Mouse (Mus musculus) cerebellum, postnatal 14 days (tissue): Measurements from ENCODE around the gene Atf5.
A peak's percentile ranks its signal among the peaks of the same experiment; 100 is the strongest.

Experiments
- DNase-seq, 2 experiments: peaks; one replicate each; pipeline ENCODE4 v3.0.0; 2021; ENCODE audit warnings: mixed read lengths in 2 of 2

The Atf5 gene

DNA sequence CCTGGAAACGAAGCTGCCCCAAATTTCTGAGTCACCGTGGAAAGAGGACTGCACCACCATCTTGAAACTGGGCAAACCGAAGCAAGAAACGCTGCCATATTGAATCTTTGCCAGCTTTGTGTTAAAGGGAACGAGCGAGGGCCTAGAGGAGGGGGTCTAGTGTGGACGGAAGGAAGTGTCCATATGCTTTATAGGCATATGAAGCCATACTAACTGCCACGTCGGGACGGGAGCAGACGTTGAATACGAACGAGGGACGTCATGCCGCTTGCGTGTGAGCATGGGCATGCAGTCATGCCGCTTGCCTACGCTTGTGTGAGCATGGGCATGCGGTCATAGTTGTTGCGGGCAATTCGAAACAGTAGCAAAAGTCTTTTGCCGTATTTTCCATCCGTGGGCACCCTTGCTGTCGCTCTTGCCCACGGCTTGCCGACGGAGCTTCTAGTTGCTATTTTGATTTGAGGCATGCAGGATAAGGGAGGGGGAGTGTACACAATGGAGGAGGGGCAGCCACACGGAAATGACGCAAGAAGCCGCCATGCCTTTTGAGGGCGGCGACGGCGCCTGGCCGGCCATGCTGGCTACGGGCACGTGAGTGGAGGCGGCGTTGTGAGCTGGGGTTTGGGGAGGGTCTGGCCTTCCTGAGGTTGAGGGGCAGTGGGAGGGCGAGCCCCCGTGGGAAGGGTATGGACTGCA is 33.1 kb upstream of the Atf5 start:
- DNase-seq, result peak; percentile 91 to 93

DNA sequence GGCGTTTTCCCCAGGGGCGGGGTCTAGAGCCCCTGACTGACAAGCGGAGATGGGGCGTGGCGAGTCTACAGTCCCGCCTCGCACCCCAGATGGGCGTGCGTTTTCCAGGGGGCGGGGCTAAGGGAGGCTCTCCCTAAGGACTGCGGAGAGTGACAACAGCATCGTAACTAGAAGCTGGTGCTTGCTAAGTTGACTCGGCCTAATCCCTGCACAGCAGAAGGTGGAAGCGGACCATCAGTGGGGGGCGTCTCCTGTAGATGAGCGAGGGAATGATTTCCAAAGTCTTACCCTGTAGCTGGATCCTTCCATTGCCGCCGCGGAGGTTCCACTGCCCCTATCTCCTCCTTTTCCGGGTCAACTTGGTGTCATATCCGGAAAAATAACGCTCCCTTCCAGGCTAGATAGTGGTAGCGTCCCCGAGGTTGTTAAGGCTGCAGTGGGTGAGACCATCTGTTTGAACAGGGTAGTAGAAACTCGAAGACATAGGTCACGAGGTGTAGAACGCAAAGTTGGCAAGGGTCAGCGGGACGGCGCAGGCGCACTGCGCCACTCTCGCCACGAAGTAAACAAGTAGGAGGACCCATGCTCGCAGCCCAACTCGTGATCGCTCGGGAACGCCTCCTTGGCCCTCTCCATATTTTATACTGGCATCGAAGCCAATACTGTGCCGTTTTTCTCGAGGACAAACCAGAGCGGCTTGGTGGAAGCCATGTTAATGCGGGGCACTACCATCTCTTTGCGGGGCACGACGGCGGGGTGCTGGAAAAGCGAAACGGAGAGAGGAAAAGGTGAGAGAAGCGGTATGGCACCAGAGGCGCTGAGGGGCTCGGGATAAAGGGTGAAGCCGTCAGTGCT is 32.3 kb upstream of the Atf5 start, which contains the start of the genes Akt1s1 and Tbc1d17:
Gene Akt1s1 (plus strand): TSS at position 431 of the 855 bp plus-strand sequence.
Gene Tbc1d17 (minus strand): TSS at position 519 of the 855 bp plus-strand sequence.
- peak; percentile 99 to 100 for DNase-seq

DNA sequence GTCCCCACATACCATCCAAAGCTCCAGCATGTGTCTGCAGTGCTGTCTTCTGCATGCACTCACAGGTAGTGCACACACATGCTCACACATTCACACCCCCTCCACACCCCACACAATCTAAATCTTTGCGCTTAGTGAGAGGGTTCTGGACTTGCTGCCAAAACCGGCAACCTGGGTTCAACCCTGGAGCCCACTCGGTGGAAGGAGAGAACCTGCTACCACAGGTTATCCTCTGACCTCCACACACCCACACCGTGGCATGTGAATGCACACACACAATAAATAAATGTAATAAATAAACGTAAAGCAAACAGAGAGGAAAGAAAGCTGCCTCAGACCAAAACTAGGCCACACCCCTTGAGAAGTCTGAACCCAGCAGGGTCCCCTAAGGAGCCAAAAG is 31.3 kb upstream of the Atf5 start:
- peak in 1 of 2 experiments; percentile 40 for DNase-seq

DNA sequence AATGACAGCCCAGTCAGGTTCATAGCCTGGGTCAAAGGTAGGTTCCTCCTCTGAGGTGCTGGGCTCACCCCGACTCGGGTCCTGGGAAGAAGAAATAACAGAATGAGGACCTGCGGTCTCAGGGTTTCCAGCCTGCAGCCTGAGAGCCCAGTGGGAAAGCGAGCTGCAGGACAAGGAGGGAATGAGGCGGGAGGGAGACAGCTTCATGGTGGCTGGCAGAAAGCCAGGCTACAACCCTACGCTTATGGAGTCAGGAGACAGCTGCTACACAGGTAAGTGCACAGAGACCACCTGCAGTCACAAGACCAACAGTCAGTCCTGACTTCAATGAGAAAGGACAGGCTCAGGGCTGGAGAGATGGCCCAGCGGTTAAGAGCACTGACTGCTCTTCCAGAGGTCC is 30.3 kb upstream of the Atf5 start:
- DNase-seq, result peak in 1 of 2 experiments; percentile 44

DNA sequence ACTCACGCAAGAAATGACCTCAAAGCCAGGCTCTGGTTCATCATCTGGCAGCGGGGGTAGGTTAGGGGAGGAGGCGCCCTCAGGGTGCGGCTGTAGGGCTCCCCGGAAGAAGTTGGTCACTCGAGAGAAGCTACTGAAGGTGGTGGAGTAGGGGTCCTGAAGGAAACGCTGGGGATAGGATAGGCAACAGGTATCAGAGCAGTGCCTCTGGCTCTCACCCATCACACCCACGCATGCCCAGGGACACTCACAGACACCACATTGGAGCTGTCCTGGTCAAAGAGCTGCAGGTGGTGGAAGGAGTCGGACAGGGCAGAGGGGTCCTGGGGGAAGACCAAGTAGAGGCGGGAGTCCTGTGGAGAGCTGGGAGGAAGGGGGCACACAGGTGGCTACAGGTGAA is 28.5 kb upstream of the Atf5 start:
- peak in 1 of 2 experiments; percentile 3 for DNase-seq

DNA sequence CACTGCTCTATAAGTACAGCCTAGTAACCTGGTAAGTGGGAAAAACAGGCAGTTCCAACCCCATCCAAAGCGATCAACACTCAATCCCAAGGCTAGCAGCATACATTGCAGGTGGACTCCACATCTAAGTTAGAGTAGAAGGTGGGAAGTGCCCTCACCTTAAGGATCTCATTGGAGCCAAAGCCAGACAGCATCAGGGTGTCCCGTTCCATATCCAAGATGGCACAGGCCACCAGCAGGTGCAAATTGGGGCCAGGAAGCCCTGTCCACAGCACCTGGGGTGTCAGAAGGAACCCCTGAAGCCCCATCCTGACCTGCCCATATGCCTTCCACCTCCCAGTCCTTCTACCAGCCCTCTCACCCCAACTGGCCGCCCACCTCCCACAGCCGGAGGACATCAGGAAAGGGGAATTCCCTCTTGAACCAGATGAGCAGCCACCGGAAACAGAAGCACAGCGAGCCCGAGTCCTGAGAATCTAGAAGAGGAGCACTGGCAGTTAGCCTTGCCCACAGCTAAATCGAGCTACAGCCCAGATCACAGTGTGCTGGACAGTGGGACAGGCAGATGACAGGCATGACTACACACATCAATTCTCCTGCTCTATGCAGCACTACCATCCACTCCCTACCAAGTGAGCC is 25.5 kb upstream of the Atf5 start:
- DNase-seq, result no peak

DNA sequence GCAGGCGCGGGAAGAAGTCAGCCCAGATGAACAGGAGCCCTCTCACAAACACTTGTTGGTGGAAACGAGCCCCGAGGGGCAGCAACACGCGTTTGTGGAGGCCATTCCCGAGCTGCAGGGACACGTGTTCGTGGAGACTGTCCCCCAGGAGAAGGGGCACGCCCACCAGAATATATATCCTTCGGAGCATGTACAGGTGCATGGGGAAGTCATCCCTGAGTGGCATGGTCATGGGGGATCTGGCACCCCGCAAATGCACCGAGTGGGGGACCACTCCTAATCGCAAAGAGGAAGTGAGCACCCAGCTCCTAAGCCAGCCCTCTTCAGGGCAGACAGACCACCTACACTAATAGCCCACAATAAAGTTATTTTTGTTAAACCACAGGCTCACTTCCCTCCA is 24.0 kb upstream of the Atf5 start:
- no peak for DNase-seq

DNA sequence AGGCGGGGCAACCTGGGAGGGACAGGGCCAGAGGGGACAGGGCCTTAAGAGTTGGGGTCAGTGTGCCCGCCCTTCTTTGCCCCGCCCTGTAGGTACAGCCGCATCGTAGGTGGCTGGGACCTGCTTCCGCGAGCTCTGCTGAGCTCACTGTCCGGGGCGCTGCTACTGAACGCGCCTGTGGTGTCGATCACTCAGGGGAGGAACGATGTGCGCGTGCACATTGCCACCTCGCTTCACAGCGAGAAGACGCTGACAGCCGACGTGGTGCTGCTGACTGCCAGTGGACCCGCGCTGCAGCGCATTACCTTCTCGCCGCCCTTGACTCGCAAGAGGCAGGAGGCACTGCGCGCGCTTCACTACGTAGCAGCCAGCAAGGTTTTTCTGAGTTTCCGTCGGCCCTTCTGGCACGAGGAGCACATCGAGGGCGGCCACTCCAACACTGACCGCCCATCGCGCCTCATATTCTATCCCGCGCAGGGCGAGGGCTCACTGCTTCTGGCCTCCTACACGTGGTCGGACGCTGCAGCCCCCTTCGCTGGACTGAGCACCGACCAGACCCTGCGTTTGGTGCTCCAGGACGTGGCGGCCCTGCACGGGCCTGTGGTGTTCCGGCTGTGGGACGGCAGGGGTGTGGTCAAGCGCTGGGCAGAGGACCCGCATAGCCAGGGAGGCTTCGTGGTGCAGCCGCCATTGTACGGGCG is 23.2 kb upstream of the Atf5 start:
- peak in 1 of 2 experiments; percentile 52 for DNase-seq

DNA sequence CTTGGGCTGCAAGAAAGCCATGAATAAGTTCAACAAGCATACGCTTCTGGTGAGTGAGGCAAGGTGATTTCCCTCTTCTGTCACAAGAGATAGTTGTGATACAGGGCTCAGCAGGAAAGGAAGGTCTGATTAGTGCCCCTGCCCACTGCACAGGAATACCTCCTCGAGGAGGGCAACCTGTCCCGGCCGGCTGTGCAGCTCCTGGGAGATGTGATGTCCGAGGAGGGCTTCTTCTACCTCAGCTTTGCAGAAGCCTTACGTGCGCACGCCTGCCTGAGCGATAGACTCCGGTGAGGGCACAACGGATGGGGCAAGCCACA is 22.7 kb upstream of the Atf5 start:
- no peak for DNase-seq

DNA sequence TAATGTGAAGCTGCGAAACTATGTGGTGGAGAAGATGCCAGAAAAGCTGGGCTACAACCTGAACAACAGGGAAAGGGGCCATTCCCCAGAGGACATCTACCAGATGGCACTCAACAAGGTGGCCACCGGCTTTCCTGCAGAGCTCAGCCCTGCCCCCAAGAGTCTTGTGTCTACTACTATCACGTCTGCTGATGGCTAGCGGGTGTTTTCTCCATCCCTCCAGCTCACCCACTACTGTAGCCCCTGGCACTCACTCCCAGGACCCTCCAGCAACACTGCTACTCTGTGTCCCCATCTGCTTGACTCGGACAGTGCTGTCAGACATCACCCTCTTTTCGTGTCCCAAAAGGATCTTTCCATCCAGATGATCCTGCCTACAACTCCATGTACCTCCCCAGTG is 21.6 kb upstream of the Atf5 start:
- DNase-seq, result no peak

DNA sequence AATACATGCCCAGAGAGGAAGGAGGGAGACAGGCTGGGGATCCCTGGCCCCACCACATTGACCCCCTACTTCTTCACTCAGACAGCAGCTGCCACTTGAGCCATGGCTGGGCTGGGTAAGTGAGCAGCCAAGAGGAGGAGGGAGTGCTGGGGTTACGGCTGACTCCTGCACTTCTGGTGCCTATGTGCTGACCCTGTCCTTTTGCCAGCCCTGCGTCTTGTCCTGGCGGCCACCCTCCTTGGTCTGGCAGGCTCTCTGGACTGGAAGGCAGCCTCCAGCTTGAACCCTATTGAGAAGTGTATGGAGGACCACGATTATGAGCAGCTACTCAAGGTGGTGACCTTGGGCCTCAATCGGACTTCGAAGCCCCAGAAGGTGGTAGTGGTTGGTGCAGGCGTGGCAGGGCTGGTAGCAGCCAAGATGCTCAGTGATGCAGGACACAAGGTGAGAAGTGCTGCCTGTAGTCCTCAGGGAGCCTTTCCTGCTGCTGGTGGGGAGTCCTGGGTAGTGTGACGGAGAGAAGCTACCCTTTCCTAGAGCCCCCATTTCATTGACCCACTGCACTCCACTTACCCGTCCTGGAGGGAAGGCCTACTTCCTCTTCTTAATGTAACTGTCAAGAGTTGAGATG is 20.1 kb upstream of the Atf5 start:
- DNase-seq, result no peak

DNA sequence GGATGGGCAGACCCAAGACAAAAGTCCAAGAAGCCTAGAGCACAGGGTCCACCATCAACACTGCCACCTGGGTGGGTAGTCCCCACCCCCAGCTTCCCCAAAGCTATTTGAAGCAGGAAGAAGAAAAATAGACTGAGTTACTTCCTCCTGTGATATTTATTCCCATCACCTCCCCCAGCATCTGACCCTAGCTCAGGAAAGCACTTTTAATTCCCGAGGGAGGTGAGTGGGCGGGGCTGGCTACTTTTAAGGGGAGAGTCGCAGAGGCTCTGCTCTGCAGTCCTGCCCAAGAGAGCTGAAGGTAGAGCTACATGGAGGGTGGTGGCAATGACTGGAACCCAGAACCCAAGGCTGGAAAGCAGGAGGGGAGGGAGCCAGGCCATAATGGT is 19.6 kb upstream of the Atf5 start:
- no peak for DNase-seq

DNA sequence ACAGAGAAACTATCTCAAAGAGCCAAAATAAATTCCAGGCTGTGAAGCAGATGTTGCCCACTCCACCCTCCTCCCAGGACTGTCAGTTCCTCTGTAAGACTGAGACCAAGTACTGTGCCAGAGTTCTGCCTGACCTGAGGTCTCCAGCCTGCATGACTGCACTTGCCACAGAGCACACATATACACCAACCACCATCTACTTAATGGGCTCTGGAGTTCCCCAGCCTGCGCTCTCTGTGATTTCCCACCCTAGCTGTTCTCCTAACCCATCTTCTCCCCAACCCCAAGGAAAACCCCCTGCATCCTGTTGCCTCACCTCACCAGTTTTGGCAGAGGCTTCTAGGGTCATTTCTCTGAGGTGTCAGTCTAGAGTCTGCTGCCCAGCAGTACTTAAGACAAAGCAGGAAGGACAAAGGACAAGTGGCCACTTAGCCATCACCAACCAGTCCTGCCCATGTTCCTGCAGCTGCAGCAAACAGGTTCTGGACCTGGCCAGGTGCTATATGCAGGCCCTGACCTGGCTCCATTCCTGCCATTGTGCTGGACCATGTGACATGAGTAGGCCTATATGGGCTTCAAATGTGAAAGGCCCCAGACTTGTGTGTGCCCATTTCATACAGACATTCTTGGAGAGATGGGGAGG is 19.0 kb upstream of the Atf5 start:
- DNase-seq, result no peak

DNA sequence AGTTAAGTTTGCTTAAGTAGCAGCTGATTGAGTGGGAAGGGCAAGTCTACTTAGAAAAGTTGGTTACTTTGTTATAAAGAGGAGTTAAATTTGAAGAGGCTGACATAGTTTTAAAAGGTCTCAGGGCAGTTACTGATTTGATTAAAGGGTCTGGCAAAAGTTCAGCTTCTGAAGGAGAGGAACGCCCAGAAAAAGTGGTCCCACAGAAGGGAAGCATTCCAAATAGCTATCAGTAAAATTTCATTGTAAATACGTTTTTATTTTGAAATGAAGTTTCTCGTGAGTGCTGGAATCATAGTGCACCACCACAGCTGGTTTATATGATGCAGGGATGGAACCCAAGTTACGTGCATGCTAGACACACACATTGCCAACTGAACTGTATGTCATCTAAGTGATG is 16.3 kb upstream of the Atf5 start:
- no peak for DNase-seq

DNA sequence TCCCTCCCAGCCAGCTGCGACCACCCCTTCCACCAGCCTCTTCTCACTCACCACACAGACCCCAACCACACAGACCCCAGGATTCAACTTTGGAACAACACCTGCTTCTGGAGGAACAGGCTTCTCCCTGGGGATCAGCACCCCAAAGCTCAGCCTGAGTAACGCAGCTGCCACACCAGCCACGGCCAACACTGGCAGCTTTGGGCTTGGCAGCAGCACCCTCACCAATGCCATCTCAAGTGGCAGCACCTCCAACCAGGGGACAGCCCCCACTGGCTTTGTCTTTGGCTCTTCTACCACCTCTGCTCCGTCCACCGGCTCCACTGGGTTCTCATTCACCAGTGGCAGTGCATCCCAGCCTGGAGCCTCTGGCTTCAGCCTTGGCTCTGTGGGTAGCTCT is 12.2 kb upstream of the Atf5 start:
- no peak for DNase-seq

DNA sequence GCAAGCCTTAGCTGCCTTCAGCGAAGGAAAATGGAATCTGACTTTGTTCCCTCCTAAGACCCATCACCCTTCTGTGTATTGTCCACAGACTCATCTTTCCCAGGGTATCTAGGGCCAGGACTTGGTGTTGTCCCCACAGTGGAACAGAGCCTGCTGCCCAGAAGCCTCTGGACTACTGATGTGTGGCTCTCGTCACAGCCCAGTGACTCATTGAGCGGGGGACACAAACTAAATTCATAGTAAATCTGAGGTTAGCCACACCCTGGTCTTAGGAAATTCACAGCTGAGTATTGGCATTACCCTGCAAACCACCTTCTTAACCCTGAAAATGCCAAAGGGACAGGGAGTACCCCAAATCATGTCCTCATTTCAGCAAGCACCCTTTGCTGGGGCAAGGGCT is 10.3 kb upstream of the Atf5 start:
- DNase-seq, result no peak

DNA sequence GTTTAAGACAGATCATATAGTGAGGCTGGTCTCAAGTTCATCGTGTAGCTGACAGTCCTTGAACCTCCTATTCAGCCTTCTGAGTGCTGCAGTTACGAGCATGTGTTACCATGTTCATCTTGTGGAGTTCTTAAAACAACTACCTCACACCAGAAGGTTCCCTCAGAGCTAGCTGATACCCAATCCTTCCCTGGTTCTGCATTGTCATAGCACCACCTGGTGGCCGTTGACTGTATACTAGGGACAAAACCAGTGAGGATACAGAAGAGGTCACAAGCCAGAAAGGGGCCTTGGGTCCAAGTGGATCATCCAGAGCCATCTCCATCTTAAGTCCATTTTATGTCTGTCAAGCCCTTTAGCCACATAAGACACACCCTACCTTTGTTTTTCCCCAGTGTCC is 8.4 kb upstream of the Atf5 start:
- peak; percentile 89 to 94 for DNase-seq

DNA sequence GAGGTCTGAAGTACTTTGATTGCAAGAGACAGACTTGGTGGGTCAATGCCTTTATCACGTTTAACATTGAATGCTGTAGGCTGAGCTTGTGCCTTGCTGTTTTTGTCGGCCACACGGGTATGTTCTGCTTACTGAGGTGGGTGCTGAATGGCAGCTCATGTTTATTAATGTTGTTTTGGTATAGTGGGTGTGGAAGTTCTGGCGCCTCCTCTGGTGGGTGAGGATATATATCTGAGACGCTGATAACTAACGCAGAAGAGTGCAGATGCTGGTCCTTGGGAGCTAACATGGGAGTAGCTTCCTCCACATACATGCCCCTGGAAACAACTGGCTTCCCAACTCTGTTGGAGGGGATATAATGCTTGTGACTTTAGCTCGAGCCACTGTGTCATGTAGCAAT is 7.0 kb upstream of the Atf5 start:
- DNase-seq, result no peak

DNA sequence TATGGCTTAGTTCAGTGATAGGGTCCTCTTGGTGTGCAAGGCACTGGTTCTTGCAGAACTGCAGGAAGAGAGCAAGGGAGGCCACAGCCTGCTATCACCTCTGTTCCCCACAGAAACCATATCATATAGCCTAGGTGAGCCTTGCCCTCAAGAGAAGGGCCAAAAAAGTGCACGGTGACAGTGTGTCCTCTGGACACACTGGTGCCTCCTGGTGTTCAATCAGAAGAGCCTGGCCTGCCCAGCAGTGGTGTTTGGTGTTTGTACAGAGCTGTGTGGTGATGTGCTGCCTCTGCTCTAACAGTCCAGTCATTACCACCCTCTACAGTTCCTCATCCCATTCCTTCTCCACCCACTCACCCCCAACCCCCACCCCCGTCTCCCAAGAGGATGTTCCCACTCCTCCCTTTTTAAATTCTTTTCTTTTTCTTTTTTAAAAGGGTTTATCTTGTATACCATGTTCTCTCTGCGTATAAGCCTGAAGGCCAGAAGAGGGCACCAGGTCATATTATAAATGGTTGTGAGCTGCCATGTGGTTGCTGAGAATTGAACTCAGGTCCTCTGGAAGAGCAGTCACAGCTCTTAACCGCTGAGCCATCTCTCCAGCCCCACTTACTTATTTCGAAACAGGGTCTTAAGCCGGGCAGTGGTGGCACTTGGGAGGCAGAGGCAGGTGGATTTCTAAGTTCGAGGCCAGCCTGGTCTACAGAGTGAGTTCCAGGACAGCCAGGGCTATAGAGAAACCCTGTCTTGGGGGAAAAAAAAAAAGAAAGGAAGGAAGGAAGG is 5.4 kb upstream of the Atf5 start:
- peak in 1 of 2 experiments; percentile 1 for DNase-seq

DNA sequence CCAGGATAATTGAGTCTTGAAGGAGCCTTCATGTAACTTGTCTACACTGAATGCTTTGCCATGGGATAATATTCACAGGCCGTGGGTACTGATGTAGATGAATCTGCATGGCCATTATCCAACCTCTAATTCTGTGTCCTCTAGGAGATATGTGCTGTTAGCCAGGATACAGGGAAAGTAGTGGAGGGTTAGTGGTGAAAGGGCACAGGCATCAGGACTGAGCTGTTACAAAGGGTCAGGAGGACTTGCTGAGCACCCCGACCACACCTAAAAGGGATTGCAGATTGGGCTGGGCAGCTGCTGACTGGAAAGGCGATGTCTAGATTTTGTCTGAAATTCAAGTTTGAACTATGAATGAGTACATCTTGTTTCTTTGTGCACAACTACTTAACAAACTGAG is 4.1 kb upstream of the Atf5 start:
- peak in 1 of 2 experiments; percentile 0 for DNase-seq

DNA sequence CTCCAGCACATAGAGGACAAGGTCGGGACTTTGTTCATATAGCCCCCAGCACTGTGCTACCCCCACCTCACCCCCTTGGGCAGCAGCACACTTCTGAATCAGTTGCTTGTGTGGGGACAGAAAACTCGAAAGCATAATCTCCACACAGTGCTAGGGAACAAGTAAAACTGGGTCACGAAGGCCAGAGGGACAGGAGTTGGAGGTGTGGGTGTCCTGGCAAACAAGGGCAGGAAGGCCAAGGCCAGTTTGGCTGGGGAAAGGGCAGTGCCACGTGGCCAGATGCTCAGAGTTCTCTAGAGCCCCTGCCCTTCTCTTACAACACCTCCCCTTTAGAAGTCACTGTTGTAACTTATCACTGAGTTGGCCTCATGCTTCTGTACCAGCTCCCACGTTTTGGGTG is 3.4 kb upstream of the Atf5 start:
- peak in 1 of 2 experiments; percentile 1 for DNase-seq
